Mouse (Mus musculus) spleen, postnatal 0 days (tissue): ENCODE data around the gene Mmp20. TPM values are rescaled to one million over a fixed set of nuclear protein-coding genes. Genes with fewer than 3 reads are reported as not detected.

Source experiments
- polyA plus RNA-seq: library from polyadenylated mRNA; unstranded; fragments of >200 nt; fragmentation: Nextera tagmentation; extraction: Ambion mirVana; gene quantifications from 2 replicates; pipeline ENCODE4 v1.2.1, GENCODE M21; 2015

The Mmp20 gene
- not detected in 2 replicates for polyA plus RNA-seq

DNA sequence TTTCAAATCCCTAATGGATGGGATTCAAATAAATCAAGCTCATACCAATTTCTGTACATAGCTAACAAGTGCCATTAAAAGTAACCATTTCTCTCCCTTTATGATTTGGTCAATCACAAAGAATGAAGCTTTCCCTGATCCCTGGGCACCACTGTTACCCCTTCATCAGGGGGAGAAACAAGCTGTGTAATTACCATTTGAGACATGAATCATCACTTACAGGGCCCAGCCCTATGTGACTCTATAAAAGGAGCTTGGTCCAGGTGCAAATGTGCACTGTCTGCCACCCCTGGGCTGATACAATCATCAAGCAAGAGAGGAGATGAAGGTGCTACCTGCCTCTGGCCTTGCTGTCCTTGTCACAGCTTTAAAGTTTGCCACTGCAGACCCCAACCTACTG, at the start of gene Mmp20:
Mmp20 (plus strand) TSS at position 301 of the 400 bp plus-strand sequence.

DNA sequence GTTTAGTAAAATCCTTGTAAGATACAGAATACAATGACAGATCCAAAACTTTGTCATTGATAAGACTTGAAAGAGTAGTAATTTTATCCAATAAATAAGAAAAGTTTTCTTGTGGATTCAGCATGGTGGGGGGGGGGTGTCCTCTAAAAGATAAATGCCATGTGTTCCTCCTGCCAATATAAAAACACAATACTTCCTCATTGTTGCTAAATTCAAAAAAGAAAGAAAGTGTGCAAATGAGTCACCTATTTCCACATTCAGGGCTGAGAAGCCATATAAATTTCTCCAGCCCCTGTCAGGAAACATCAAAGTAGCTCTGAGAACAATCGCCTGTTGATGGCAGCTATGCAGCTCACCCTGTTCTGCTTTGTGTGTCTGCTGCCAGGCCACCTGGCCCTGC, 63.8 kb downstream of the Mmp20 start, which contains the start of gene Mmp7:
Mmp7 (plus strand) TSS at position 301 of the 400 bp plus-strand sequence.

Other genes with a start within 250 kb of the Mmp20 start
- gene Mmp1b, start 240.2 kb upstream of the Mmp20 start, polyA plus RNA-seq = not detected in 2 replicates
- gene Mmp3, start 182.4 kb upstream of the Mmp20 start, polyA plus RNA-seq = 0.23 TPM in 1 of 2 replicates, not detected in the other
- not detected in 2 replicates for gene Mmp10, start 125.9 kb upstream of the Mmp20 start, polyA plus RNA-seq
- gene Mmp8, start 69.8 kb upstream of the Mmp20 start, polyA plus RNA-seq = 81.8 and 113 TPM in 2 replicates
- 0.60 and 0.70 TPM in 2 replicates for gene Mmp27, start 56.8 kb upstream of the Mmp20 start, polyA plus RNA-seq
- gene Mmp7, start 63.9 kb downstream of the Mmp20 start, polyA plus RNA-seq = not detected in 2 replicates
- 64.3 and 69.5 TPM in 2 replicates for gene Tmem123, start 135.8 kb downstream of the Mmp20 start, polyA plus RNA-seq
- gene Birc2, start 208.8 kb downstream of the Mmp20 start, polyA plus RNA-seq = 20.5 and 22.8 TPM in 2 replicates
- gene Birc3, start 245.0 kb downstream of the Mmp20 start, polyA plus RNA-seq = 10.3 and 12.2 TPM in 2 replicates